Mouse (Mus musculus) E14TG2a.4 (cell line): ENCODE measurements around the gene Pik3c2a.

Experiments
- CTCF ChIP-seq: conservative IDR thresholded peaks from 2 replicates; pipeline ENCODE4 v1.5.1; 2014; ENCODE audit warnings: low read length
- NANOG ChIP-seq: IDR thresholded peaks from 2 replicates; pipeline ENCODE4 v1.6.1; 2014; ENCODE audit warnings: borderline replicate concordance, low read length, mixed read lengths

GRCm38 (mm10) chr7:116308632-116308991 lies 134.6 kb downstream of the Pik3c2a start:
- TF ChIP-seq CTCF: no peak
- no peak for TF ChIP-seq NANOG
